Mouse (Mus musculus) MEL (cell line): Measurements from ENCODE around the gene Gmeb2.

ENCODE experiments used
- CHD1 ChIP-seq: IDR thresholded peaks from 2 replicates; pipeline ENCODE4 v1.6.1; 2012; ENCODE audit warnings: low read depth, mild to moderate bottlenecking, inconsistent platforms, low read length, improper control_type of control experiment
- CTCF ChIP-seq, 3 experiments: IDR thresholded peaks in 2 of 3; conservative IDR thresholded peaks in 1 of 3; 2 replicates each; pipeline ENCODE4 v1.5.1; 2011 to 2012; ENCODE audit warnings: low read length in 3 of 3, low read depth in 2 of 3, mild to moderate bottlenecking in 2 of 3, improper control_type of control experiment in 1 of 3, inconsistent platforms in 1 of 3, mixed read lengths in 1 of 3, moderate library complexity in 1 of 3; ENCODE audit not compliant: control insufficient read depth in 1 of 3, insufficient read depth in 1 of 3, poor library complexity in 1 of 3, severe bottlenecking in 1 of 3
- E2F4 ChIP-seq: IDR thresholded peaks from 2 replicates; pipeline ENCODE4 v1.6.1; 2011; ENCODE audit warnings: low read depth, low read length, improper control_type of control experiment, borderline replicate concordance
- EP300 ChIP-seq, 2 experiments: IDR thresholded peaks; 2 replicates each; pipeline ENCODE4 v1.6.1; 2011; ENCODE audit warnings: improper control_type of control experiment in 2 of 2, low read length in 2 of 2, low read depth in 1 of 2, mild to moderate bottlenecking in 1 of 2
- GATA1 ChIP-seq: IDR thresholded peaks from 2 replicates; pipeline ENCODE4 v1.6.1; 2011; ENCODE audit warnings: low read depth, low read length, improper control_type of control experiment
- MAFK ChIP-seq: IDR thresholded peaks from 2 replicates; pipeline ENCODE4 v1.6.1; 2011; ENCODE audit warnings: low read depth, mild to moderate bottlenecking, low read length, improper control_type of control experiment, borderline replicate concordance
- POLR2A ChIP-seq, 2 experiments: IDR thresholded peaks; 2 replicates each; pipeline ENCODE4 v1.6.1; 2011 to 2012; ENCODE audit warnings: low read length in 2 of 2, mild to moderate bottlenecking in 2 of 2, control low read depth in 1 of 2, improper control_type of control experiment in 1 of 2, low read depth in 1 of 2, moderate library complexity in 1 of 2; ENCODE audit not compliant: control insufficient read depth in 1 of 2, insufficient read depth in 1 of 2, poor library complexity in 1 of 2
- SMC3 ChIP-seq: IDR thresholded peaks from 2 replicates; pipeline ENCODE4 v1.6.1; 2011; ENCODE audit warnings: low read depth, low read length, improper control_type of control experiment
- UBTF ChIP-seq: IDR thresholded peaks from 2 replicates; pipeline ENCODE4 v1.6.1; 2012; ENCODE audit warnings: low read depth, mild to moderate bottlenecking, inconsistent platforms, low read length, improper control_type of control experiment, moderate library complexity, borderline replicate concordance; ENCODE audit not compliant: insufficient read depth
- ZKSCAN1 ChIP-seq: IDR thresholded peaks from 2 replicates; pipeline ENCODE4 v1.6.1; 2012; ENCODE audit warnings: low read depth, mild to moderate bottlenecking, inconsistent platforms, low read length, improper control_type of control experiment, moderate library complexity
- ZMIZ1 ChIP-seq: IDR thresholded peaks from 2 replicates; pipeline ENCODE4 v1.6.1; 2012; ENCODE audit warnings: low read depth, mild to moderate bottlenecking, inconsistent platforms, low read length, improper control_type of control experiment, moderate library complexity
- ZNF384 ChIP-seq: IDR thresholded peaks from 2 replicates; pipeline ENCODE4 v1.6.1; 2012; ENCODE audit warnings: low read depth, mild to moderate bottlenecking, inconsistent platforms, low read length, improper control_type of control experiment

DNA sequence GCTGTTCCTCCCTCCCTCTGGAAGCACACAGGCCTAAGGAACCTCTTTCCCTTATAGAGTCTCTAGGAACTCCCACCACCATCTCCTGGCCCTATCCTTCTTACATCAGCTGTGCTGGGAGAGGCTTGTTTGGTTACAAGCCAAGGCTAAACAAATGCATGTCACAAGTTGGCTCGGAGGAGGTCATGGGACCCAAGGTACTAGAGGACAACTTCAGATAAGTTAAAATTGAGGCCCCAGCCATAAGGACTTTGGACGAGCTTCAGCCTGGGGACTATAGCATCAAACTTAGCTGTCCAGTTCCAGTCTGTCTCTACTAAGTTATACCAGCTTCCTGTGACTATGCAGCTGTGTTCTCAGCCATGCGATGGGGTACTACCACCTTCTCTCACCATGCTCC lies 60.7 kb downstream of the Gmeb2 start:
- no peak for TF ChIP-seq ZMIZ1
- no peak for TF ChIP-seq CTCF (IDR thresholded peaks at IDR 0.05 in 2 of 3, conservative IDR thresholded peaks at IDR 0.05 in 1 of 3; ENCODE audit: control insufficient read depth in 1 of 3, insufficient read depth in 1 of 3, low read depth in 2 of 3, low read length in 3 of 3, poor library complexity in 1 of 3, severe bottlenecking in 1 of 3)
- no peak for TF ChIP-seq POLR2A (IDR thresholded peaks at IDR 0.05; ENCODE audit: control insufficient read depth in 1 of 2, insufficient read depth in 1 of 2, low read depth in 1 of 2, low read length in 2 of 2, poor library complexity in 1 of 2)
- TF ChIP-seq GATA1: no peak
- no peak for TF ChIP-seq E2F4
- no peak for TF ChIP-seq ZNF384
- TF ChIP-seq EP300 (IDR thresholded peaks at IDR 0.05; ENCODE audit: low read depth in 1 of 2, low read length in 2 of 2): no peak
- TF ChIP-seq MAFK: no peak
- TF ChIP-seq SMC3: no peak
- TF ChIP-seq CHD1: no peak
- no peak for TF ChIP-seq ZKSCAN1
- no peak for TF ChIP-seq UBTF
